Mouse (Mus musculus) ES-E14 (cell line): Measurements from ENCODE around the gene Gm42878. TPM values are rescaled to one million over a fixed set of nuclear protein-coding genes. Genes with fewer than 3 reads are reported as not detected.

Source experiments
- DNase-seq: peaks from one replicate; pipeline ENCODE4 v3.0.0-alpha.2; 2013; ENCODE audit warnings: low read depth, low spot score
- H3K27ac ChIP-seq: 2 replicates; pipeline ENCODE4 v1.5.1; 2012; ENCODE audit warnings: low read depth, mild to moderate bottlenecking, low read length, moderate library complexity, mixed read lengths; ENCODE audit not compliant: poor library complexity, insufficient read depth, severe bottlenecking
- H3K36me3 ChIP-seq: 2 replicates; pipeline ENCODE4 v1.6.1; 2012; ENCODE audit warnings: mild to moderate bottlenecking, low read length, moderate library complexity, mixed read lengths; ENCODE audit not compliant: control insufficient read depth, poor library complexity, insufficient read depth, severe bottlenecking
- H3K4me1 ChIP-seq, 2 experiments: fragments of 150-350 bp in 1 of 2; sonication (generic) in 1 of 2; 2 replicates each; pipeline ENCODE4 v1.6.1; 2012; ENCODE audit warnings: low read length in 2 of 2, mild to moderate bottlenecking in 1 of 2, mixed read lengths in 1 of 2; ENCODE audit not compliant: control insufficient read depth in 2 of 2, insufficient read depth in 2 of 2, poor library complexity in 1 of 2
- H3K4me3 ChIP-seq, 2 experiments: fragments of 150-350 bp in 1 of 2; sonication (generic) in 1 of 2; 2 replicates each; pipeline ENCODE4 v1.5.1; 2012; ENCODE audit warnings: low read length in 2 of 2, low read depth in 1 of 2, mild to moderate bottlenecking in 1 of 2, mixed read lengths in 1 of 2; ENCODE audit not compliant: insufficient read depth in 1 of 2, poor library complexity in 1 of 2, severe bottlenecking in 1 of 2
- H3K9ac ChIP-seq: 2 replicates; pipeline ENCODE4 v1.6.1; 2012; ENCODE audit warnings: low read depth, mild to moderate bottlenecking, low read length, mixed read lengths; ENCODE audit not compliant: poor library complexity, insufficient read depth, severe bottlenecking
- H3K9me3 ChIP-seq: fragments of 150-350 bp; sonication (generic); 2 replicates; pipeline ENCODE4 v1.6.1; 2012; ENCODE audit warnings: low read depth, mild to moderate bottlenecking, low read length; ENCODE audit not compliant: control insufficient read depth, insufficient read depth
- CHD2 ChIP-seq: IDR thresholded peaks from 2 replicates; pipeline ENCODE4 v1.6.1; 2014; ENCODE audit warnings: mild to moderate bottlenecking, low read depth, low read length, inconsistent platforms
- HCFC1 ChIP-seq: IDR thresholded peaks from 2 replicates; pipeline ENCODE4 v1.6.1; 2012; ENCODE audit warnings: low read length, inconsistent platforms, borderline replicate concordance; ENCODE audit not compliant: insufficient read depth
- MAFK ChIP-seq: IDR thresholded peaks from 2 replicates; pipeline ENCODE4 v1.6.1; 2014; ENCODE audit warnings: mild to moderate bottlenecking, low read depth, low read length, inconsistent platforms; ENCODE audit not compliant: insufficient read depth
- ZC3H11A ChIP-seq: IDR thresholded peaks from 2 replicates; pipeline ENCODE4 v1.6.1; 2012; ENCODE audit warnings: low read depth, mild to moderate bottlenecking, inconsistent platforms, low read length, borderline replicate concordance
- ZNF384 ChIP-seq: IDR thresholded peaks from 2 replicates; pipeline ENCODE4 v1.6.1; 2012; ENCODE audit warnings: low read depth, low read length, inconsistent platforms
- in situ Hi-C, 2 experiments: fragments of 600-800 bp; cut with MboI; formaldehyde crosslinking; loops; one replicate each; pipeline ENCODE4 v1.15.1; 2025; ENCODE audit warnings: low sequenced_read_pairs in 2 of 2, inconsistent platforms in 1 of 2; ENCODE audit not compliant: unreplicated experiment in 2 of 2
- total RNA-seq: library from RNA; depleted of rRNA; stranded (reverse); fragments of 300-350 nt; gene quantifications from 2 replicates; pipeline ENCODE4 v1.2.3, GENCODE M21; 2012; rRNA removed

Gm42878 gene
- total RNA-seq, 1 experiment = not detected

DNA sequence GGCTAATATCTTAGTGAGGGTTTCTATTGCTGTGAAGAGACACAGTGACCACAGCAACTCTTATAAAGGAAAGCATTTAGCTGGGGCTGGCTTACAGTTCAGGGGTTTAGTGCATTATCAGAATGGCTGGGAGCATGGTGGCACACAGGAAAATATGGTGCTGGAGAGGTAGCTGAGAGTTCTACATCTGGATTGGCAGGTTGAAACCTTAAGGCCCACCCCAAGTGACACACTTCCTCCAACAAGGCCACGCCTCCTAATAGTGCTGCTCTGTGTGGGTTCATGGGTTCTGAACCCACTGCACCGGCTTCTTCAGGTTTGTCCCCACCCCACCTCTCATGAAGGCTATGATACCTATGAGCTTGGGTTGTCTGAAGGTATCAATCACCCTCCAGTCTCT is 72.9 kb downstream of the Gm42878 start:
- H3K36me3 ChIP-seq = no peaks in the 10 kb centered on the region
- H3K9me3 ChIP-seq = no peaks in the 10 kb centered on the region
- DNase-seq = no peak
- peaks cover 0 to 3% of the 10 kb centered on the region in 2 experiments; a peak in 1 of 4 replicates for H3K4me1 ChIP-seq
- no peak overlapping the region for H3K27ac ChIP-seq
- TF ChIP-seq ZC3H11A = no peak
- no peak for TF ChIP-seq HCFC1
- TF ChIP-seq CHD2 = no peak
- TF ChIP-seq MAFK = no peak
- no peak for TF ChIP-seq ZNF384
- peak overlapping the region; percentile 58 to 85 for H3K4me3 ChIP-seq
- in situ Hi-C loops = no loop called here
- H3K9ac ChIP-seq = peak overlapping the region; percentile 63

DNA sequence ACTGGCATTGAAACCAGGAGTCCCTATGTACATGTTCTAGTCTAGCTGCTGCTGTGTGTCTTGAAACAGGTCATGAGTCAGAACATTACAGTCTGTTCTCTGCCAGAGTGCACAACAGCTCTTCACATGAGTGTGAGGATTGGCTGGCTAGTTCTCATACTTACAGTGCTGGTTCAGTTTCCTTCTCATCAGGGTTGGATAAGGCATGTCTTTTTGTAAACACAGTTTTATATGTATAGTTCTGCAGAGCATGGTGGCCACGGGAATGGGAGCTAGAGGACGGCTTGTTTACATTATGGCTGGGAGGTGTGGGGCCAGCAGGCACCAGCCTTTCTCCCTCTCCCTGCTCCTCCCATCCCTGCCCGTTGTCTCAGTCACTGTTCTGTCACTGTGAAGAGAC is 75.7 kb downstream of the Gm42878 start:
- H3K4me1 ChIP-seq = peaks cover 0 to 3% of the 10 kb centered on the region in 2 experiments; a peak in 1 of 4 replicates
- DNase-seq = no peak
- H3K9me3 ChIP-seq = no peaks in the 10 kb centered on the region
- H3K36me3 ChIP-seq = no peaks in the 10 kb centered on the region
- H3K9ac ChIP-seq = no peak overlapping the region
- H3K4me3 ChIP-seq = no peak overlapping the region
- no peak overlapping the region for H3K27ac ChIP-seq
- in situ Hi-C loops = no loop called here
- TF ChIP-seq HCFC1 (no peak), MAFK (no peak), ZC3H11A (no peak), ZNF384 (no peak), CHD2 (no peak)

Other genes with a start within 250 kb of the Gm42878 start
- 13.8 and 15.6 TPM in 2 replicates for gene Trafd1, start 159.8 kb downstream of the Gm42878 start, total RNA-seq
- 92.3 and 118 TPM in 2 replicates for gene Naa25, start 147.5 kb downstream of the Gm42878 start, total RNA-seq
- 3.0 and 3.8 TPM in 2 replicates for gene Tmem116, start 93.6 kb downstream of the Gm42878 start, total RNA-seq
- 339 and 444 TPM in 2 replicates for gene Erp29, start 93.0 kb downstream of the Gm42878 start, total RNA-seq
- 0.09 TPM in 1 of 2 replicates, not detected in the other for gene Adam1b, start 42.0 kb downstream of the Gm42878 start, total RNA-seq
- 6.1 and 6.3 TPM in 2 replicates for gene Adam1a, start within 50 bp of the Gm42878 start, total RNA-seq
- gene Mapkapk5, start 423 bp upstream of the Gm42878 start, total RNA-seq = 94.3 and 111 TPM in 2 replicates
- 157 and 238 TPM in 2 replicates for gene Aldh2, start 48.3 kb upstream of the Gm42878 start, total RNA-seq
- gene Acad12, start 73.5 kb upstream of the Gm42878 start, total RNA-seq = 6.0 and 8.3 TPM in 2 replicates
- 14.0 and 24.4 TPM in 2 replicates for gene Acad10, start 115.0 kb upstream of the Gm42878 start, total RNA-seq
- gene Brap, start 115.1 kb upstream of the Gm42878 start, total RNA-seq = 24.2 and 31.8 TPM in 2 replicates
- gene Atxn2, start 165.9 kb upstream of the Gm42878 start, total RNA-seq = 45.2 and 58.0 TPM in 2 replicates